Mouse (Mus musculus) lung, postnatal 36 days (tissue): ENCODE measurements around the gene Plpp3.
A peak's percentile ranks its signal among the peaks of the same experiment; 100 is the strongest.

Experiments
- DNase-seq: peaks from one replicate; pipeline ENCODE4 v3.0.0; 2022; ENCODE audit warnings: mixed read lengths

Gene Plpp3

DNA sequence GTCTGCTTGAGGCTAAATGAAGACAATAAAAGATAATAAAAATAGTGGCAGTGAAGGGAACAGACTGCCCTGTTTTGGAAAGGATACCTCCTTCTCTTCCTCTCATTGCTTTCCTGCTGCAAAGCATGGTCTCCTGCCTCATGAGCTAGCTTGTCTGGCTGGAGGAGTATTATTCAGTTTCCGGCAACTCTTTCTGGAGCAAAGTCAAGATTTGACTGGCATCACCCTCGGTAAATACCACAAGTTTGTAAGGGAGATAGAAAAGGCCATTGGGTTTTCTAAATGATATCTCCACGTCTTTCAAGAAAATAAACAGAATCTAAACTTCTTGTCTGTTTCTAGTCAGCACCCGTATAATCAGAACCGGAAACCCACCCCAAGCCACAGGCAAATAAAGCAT, 34.4 kb downstream of the Plpp3 start:
- DNase-seq: no peak

DNA sequence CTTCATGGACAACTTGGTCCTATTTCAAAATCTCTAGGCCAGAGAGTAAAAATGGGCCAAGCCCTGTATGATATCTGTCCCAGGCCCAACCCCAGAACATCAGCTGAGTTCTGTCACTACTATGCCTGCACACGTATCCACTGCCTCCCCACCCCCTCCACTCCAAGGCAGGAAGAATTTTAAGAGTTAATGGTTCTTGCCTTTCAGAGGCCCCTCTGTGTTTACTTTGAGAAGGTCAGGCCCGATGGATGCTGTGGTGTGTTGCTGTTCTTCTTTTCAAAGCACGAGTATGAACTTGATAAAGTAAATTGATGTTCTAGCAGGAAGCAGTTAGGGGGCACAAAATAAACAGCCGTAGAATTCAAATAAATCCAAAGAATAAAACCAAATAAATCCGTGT, 35.5 kb downstream of the Plpp3 start:
- no peak for DNase-seq

DNA sequence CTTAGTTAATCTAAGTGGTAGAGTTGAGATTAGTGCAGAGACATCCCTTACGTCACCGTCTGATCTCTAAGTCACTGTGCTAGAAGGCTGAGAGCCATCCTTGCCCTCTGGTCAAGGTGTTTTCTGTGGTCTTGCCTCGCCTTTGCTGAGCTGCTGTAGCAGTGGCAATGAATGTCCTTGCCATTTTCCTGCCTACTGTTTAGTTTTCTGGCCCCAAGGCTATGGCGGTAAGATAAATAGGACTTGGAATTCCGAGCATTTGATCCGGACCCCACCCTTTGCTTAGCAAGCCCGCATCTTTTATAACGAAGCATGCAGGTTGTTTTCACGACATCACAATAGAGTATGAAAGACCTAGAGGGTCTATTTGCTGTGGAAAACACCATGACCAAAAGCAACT, 38.1 kb downstream of the Plpp3 start:
- no peak for DNase-seq

DNA sequence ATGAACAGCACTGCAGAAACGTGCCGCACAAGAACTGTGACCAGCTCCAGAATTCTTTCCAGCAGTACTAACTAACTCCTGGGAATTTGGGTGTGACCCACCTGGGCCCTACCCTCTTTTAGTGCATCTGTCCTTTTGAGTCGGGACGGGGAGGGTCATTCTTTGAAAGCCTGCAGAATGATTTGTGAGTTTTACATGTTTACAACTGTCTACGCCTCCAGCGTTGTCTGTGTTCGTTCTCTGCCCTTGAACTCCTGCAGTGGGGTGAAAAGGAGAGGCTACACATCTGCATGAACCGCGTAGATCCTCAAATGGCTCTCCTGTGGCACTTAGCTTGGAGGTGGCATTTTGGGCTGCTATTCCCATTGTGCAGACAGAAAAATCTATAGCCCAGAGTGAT, 39.0 kb downstream of the Plpp3 start:
- no peak for DNase-seq

DNA sequence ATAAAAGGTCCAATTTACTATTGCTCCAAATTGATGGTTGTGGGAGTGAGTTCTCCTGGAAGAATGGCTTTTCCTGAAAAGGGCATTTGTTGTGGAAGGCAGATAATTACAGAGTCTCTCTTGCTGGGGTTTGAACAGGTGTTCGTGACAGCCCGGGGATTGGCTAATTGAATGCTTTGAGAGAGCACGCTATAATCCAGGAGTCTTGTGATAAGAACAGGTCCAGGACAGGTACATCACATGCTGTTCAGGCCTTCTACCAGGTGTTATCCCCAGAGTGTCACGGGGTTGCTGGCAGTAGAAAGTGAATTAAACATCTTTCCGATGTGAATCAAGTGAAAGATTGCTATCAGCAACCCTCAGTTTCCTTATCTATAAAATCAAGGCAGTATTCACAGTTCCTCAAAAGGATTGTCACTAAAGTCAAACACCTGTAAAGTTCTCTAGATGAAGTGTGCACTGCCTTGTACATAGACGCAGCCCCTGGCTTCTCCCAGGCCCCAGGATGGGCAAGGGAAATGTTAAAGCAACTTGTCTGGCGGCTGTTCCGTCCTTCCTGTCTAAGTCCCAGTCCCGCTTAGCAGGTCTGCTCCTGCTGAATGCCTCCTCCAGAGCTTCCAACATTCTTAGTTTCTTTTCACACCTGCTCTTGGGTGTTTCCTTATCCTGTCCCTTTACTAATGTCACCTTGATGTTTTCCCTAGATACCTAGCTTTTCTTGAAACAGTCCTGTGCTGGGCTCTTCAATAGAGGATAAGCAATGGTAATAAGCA, 40.0 kb downstream of the Plpp3 start:
- DNase-seq: no peak

DNA sequence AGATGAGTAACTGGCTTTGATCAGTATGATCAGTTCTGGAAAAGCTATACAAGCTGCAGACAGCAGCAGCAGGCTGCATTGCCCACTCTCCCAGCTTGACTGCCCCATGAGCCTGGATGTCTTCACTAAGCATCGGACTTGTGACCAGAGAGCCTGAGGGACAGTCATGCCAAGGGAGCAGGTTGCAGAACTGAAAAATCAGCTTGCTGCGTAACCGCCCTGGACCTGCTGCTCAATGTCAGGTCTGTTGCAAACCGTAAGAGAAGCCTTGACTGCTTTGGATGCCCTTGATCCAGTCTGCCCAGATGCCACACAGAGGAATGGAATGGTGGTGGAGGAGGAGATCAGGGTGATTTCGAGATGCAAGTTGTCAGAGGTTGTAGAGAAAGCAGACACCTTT, 41.5 kb downstream of the Plpp3 start:
- DNase-seq: no peak

DNA sequence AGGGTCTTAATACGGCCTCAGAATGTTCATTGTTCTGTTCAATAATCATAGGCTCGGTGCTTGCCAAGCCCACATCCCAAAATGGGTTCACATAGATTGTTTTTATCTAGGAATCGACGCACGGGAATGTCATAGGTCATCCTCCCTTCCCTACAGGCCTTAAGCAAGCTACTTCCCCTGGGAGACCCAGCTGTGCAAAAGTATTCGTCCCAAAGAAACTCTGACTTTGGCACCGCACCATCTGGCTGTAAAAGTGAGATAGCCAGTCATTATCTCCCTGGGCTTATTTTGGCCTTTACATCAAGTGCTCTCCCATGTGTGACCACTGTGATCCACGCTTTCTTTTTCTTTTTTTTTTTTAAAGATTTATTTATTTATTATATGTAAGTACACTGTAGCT, 42.2 kb downstream of the Plpp3 start:
- no peak for DNase-seq

DNA sequence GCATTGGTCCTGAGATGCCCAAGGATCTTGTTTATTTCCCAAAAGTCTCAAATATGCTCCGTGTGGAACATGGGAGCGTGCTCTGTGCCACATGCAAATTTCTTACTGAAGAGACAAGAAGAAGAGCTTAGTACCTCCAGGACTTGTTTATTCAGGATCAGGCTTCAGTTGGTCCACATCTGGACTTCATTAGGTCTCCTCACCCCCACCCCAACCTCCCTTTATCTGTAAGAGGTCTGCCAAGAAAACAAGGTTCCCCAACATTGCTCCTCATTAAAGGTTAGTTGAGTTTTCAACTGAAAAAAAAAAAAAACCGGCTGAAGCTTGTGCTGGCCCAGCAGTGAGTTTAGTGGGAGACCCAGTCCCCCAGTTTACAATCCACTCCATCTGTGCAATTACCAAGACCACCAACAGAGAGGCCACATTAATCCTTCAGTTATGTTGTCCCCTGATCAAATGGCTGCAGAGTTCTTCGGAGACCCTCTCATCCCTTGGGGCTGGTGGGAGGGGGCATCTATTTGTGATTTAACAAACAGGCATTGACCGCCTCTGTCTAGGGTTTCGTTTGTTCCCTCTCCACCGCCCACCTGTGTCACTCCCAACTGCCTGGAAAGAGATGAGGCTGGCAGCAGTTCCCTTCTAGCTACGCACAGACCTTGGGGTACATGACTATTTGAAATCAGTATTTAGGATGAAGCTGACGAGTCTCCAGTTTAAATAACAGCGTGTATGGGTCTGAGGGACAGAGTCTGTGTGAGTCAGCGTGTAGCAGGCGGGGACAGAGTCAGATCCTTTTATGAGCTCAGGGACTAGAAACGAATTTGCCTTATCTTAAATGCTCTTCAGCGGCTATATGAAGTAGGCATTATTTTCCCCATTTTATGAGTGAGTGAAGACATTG, 43.7 kb downstream of the Plpp3 start:
- no peak for DNase-seq

DNA sequence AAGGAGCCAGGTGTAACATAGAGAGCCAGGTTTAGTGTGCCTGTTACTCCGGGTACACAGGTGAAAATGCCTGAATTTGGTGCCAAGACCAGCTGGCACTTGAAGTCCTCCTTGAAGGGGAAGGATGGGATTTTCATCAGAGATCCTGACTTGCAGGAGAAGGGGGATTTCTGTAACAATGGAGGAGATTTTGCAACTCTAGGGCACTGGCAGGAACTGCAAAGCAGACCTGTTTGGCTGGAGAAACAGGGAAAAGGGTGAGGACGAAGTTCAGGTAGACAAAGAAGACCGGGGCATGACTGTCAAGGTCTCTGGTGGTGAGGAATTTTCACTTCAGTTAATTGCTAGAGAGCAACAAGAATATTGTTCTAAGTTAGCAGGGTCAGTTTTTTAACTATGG, 45.3 kb downstream of the Plpp3 start:
- no peak for DNase-seq

DNA sequence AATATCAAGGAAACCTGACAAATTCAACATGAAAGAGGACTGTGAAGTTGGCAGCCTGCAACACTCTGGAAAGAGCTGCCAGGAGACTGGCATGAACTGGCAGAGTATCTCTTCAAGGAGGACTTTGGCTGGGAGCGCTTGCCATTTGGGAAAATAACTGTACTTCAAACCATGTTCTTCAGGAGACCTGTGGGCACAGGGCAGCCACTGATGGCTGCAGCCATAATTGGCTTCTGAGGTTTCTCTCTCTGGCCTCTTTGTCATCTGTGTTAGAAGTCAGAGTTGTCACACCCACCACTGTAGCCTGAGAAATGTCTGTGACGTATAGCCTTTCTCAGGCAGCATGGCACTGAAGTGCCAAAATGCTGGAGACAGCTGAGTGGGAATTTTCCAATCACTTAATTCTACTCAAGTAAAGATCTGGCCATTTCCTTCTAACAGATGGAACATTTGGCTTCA, 46.2 kb downstream of the Plpp3 start:
- DNase-seq: no peak

DNA sequence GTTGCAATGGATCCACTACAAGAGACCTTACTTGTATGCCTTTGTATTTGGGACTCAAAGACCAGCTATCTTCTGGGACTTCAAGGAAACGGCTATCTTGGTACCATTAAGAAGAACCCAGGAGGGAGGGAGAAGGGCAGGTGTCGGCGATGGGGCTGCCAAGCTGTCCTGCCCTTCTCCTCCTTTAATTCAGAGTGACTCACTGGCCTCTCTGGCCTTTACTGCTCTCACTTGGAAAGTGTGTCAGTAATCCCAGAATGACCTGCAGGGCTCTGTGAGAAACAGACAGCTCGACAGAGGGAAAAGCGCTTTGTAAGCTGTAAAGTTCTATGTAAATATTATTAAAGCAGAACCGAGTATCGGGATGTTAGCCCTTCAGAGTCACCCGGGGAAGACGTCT, 46.9 kb downstream of the Plpp3 start:
- no peak for DNase-seq

DNA sequence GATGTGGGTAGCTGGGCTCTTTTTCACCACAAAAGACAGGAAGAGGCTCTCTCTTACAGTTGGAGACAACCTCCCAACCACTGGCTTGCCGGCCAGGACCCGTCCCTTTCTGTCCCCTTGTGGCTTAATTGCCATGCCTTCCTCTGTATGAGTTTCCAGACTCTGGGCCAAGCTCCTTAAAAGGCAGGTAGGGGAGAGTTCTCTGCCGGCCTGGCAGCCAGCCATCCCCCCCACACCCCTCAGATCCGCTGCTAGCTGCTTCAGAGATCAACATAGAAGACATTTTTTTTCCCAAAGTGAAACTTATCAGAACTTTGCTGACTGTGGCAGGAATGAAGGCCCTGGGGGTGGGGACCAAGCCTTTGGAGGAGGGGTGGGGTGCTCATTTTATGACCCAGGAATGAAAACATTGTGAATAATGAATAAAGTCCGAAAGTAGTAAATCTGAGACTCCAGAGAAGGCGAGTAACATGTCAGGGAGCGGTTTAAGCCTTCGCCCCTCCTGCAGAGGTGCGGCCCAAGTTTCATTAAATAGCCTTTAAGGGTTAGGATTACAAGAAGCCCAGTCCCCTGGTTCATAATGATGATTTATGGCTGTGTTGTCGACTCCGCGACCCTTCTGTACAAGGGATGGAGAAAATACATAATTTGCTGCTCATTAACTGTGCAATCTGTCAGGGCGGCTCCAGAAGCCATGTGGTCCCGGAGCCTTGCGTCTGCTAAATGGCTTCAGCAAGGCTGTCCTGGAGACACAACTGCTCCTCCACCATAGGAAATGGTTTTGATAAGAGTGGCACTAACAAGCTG, 48.1 kb downstream of the Plpp3 start:
- peak; percentile 70 for DNase-seq

DNA sequence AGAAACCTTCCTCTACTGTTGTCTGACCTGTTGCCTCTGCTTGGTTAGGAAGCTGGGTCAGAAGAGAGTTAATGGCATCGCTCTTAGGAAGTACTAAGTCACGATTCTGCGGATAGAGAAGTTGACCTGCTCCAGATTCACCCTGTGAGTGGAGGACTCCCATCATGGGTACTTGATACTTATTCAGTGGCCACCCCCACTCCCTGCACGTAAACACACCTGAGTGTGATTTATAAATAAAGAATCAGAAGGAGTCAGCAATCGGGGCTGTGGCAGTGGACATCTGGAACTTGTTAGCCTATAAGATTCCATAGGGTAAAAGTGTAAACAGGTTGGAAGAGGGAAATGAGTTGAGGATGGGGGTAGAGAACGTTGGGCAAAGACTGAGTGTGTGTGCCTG, 49.0 kb downstream of the Plpp3 start:
- no peak for DNase-seq

DNA sequence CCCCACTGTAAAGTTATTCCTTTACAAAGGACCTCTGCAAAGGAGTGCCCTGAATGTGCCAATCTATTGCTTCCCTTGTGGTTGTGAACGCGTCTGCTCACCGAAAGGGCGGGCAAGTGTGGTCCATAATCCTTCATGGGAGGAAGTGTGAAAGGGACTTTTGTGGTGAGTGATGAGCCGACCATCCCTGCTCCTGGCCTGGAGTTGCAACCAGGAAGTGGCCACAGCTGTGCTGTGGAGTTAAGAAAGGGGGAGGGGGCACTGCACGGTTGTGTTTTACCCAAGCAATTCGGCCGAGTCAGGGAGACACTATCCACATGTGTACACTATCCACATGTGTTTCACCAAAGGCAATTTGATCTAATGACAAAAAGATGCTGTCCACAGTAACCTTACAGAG, 49.8 kb downstream of the Plpp3 start:
- no peak for DNase-seq

DNA sequence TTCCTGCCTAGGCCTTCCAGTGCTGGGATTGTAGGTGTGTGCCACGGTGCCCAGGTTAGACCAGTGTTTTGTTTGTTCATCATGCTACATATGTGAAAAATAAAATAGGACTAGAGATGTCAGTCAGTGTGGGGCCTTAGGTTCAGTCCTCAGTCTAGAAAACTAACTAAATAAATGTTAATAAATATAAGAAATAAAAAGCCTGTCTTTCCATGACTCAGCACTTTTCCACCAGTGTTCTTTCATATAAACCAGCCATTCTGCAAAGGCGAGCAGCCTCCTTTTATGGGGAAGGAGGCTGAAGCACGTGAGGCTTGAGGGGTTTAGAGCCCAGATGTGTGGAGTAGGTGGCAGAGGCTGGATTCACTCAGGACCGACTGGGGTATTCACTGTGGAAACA, 50.5 kb downstream of the Plpp3 start:
- DNase-seq: no peak

DNA sequence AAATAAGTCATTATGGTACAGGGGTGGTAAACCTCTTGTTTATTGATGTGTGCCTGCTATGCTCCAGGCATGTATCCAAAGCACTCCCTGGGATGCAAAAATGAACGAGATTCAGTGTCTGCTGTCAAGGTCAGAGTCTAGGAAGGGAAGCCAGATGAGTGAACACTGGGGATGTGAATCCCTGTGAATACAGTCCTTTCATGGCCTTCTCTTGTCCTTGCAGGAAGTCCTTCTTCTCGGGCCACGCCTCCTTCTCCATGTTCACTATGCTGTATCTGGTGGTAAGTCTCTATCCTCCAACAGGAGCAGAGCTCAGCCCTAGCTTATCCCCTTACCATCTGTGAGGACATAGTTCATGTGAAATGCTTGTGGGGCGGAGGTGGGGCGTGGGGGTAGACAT, 51.8 kb downstream of the Plpp3 start:
- DNase-seq: no peak

DNA sequence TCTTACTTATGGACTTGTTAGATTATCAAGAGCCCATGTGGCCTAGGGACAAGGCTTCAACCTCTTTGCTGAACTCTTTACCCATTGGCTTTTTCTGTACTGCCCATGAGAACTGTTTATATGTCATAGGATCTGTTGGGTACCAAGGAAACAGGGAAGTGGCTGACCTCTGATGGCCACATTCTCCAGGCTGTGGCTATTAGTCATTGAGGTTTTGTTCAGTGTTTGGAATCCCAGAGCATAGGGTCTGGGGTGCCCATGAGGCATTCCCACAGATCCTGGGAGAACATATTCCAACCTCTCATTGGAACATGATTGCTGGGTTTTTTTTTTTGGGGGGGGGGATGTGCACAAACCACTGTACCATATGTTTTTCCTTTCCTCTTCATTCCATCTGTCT, 56.2 kb downstream of the Plpp3 start:
- no peak for DNase-seq

DNA sequence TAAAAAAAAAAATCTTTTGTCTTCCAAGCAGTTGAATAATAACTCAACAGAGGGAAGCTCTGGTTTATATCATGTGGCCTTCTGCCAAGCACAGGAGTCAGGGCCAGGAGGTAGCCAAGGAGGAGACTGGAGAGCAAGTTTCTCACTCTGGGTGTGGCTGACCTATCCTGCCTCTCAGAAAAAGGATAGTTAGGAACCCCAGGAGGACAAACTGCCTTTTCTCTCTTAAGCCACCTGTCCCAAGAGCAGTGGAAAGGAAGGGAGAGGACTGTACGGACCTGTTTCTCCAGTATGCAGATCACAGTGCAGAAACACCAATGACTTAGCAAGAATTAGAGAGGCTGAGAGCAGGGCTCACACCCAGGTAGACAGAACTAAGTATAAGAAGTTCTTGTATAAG, 57.3 kb downstream of the Plpp3 start:
- no peak for DNase-seq

DNA sequence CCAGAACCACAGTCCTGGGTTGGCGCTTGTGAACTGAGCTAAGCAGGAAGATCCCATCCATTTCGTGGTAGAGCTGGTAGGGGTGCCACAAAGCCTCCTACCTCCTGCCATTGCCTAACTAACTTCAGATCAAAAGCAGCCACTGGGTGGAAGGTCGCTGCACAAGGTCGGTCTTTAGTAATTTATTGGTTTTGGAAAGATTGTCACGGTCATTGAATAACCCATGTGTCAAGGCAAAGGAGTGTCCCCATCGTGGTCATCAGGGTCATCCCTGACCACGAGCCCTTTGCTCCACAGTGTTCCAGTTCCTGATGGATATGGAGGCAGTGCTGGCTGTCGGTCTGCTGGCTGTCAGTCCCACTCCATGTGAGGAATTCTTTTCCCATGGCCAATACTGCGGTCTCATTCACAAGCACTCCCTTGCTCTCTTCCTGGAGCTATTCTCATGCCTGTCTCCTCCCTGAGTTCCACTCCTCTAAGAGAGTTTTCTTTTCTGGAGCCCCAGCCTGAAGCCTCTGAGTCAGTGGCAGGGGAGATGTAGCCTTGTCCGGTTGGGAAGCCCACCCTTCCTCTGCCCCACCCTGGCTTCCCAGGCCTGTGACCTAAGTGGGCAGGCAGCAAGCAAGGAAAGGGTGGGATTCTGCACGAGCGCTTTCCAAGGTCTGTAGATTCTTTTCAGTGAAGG, 58.7 kb downstream of the Plpp3 start:
- DNase-seq: peak; percentile 55

DNA sequence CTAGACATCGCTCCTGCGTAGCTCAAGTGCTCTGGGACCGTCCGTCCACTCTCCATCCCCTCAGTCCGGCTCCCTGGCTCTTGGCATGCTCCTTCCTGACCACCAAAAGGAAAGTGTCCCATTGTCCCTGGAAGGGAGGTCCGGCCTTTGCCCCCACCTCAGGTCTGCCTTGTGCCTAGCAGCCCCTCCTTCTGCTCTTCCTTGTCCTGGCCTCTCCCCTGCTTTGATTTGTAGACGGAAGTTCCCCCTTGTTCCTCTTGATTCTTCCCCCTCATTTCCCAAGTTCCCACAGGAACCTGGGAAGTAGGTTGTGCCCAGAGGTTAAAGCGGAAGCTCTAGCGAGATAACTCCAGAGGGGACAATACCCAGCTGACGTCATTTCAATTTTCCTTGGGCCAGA, 61.1 kb downstream of the Plpp3 start:
- peak; percentile 30 for DNase-seq

DNA sequence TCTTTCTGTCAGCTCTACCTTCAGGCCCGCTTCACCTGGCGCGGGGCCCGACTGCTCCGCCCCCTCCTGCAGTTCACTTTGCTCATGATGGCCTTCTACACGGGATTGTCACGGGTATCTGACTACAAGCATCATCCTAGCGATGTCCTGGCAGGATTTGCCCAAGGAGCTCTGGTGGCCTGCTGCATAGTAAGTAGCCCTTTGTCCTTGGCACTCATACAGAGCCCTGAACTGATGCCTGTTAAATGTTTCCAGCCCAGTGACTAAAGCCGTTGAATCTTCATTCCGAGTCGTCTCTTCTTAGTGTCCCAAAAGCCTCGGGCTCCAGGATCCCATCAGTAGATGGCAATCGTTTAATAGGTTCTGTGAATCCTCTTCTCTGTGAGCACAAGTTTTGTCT, 62.2 kb downstream of the Plpp3 start:
- DNase-seq: no peak

DNA sequence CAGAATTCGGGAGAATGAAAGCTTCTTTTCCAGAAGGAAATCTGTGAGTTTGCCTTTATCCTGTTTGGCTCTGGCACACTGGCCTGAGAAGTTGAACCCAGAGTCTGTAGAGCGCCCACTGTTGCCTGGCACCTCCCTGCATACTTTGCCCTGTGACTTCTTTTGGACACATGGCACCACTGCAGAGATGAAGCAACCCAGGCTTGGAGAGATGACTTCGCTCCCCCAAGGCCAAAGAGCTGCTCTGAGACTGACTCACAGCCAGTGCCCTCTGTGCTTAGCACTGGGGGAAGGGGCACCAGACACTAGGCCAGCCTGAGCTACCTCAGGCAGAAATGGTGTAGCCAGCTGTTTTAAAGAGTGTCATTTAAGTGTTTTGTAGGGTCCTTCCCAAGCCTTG, 63.7 kb downstream of the Plpp3 start:
- DNase-seq: no peak
